Mouse (Mus musculus): Measurements from ENCODE around the gene Gjc3. TPM values are rescaled to one million over a fixed set of nuclear protein-coding genes. Genes with fewer than 3 reads are reported as not detected.

Gene Gjc3
- 0.21 TPM for polyA plus RNA-seq (2014; fragmentation: Illumina TruSeq; extraction: RNeasy Lipid Tissue Mini Kit (QIAGEN cat#74804); ENCODE audit: low read depth, low replicate concordance)

GRCm38 (mm10) chr5:137962945-137963344 lies at the start of gene Gjc3:
Gene Gjc3 (minus strand): TSS chr5:137963098.

DNA sequence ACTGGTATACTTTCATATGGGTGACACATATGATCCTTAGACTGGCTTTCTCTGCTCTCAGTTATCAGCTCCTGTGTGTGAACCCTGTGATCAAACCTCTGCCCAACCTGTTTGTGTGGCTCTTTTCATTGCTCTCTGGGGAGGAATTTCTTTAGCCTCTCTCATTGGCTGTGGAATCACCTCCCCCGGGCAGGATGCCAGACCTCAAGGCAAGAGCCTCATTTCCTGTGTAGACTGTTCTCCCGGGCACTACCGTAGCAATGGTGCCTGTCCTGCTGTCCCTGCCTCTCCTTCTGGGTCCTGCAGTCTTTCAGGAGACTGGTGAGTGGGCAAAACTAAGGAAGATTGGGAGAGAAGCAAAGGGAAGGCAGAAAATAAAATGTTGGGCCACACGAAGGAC lies 18.4 kb upstream of the Gjc3 start, which contains the start of gene Azgp1:
Azgp1 (plus strand) TSS at position 221 of the 400 bp plus-strand sequence.

GRCm38 (mm10) chr5:137921532-137921931 lies 41.4 kb downstream of the Gjc3 start, which contains the start of gene Cyp3a13:
Gene Cyp3a13 (minus strand): TSS chr5:137921619.

Other genes with a start within 250 kb of the Gjc3 start
- gene Nyap1, start 221.5 kb downstream of the Gjc3 start, polyA plus RNA-seq (2014; fragmentation: Illumina TruSeq; extraction: RNeasy Lipid Tissue Mini Kit (QIAGEN cat#74804); ENCODE audit: low read depth, low replicate concordance) = 1.2 TPM
- gene Tsc22d4, start 217.4 kb downstream of the Gjc3 start, polyA plus RNA-seq (2014; fragmentation: Illumina TruSeq; extraction: RNeasy Lipid Tissue Mini Kit (QIAGEN cat#74804); ENCODE audit: low read depth, low replicate concordance) = 177 TPM
- gene Ppp1r35, start 184.2 kb downstream of the Gjc3 start, polyA plus RNA-seq (2014; fragmentation: Illumina TruSeq; extraction: RNeasy Lipid Tissue Mini Kit (QIAGEN cat#74804); ENCODE audit: low read depth, low replicate concordance) = 8.7 TPM
- 22.7 TPM for gene Mepce, start 175.4 kb downstream of the Gjc3 start, polyA plus RNA-seq (2014; fragmentation: Illumina TruSeq; extraction: RNeasy Lipid Tissue Mini Kit (QIAGEN cat#74804); ENCODE audit: low read depth, low replicate concordance)
- 0.81 TPM for gene Zcwpw1, start 175.3 kb downstream of the Gjc3 start, polyA plus RNA-seq (2014; fragmentation: Illumina TruSeq; extraction: RNeasy Lipid Tissue Mini Kit (QIAGEN cat#74804); ENCODE audit: low read depth, low replicate concordance)
- gene Pilra, start 126.8 kb downstream of the Gjc3 start, polyA plus RNA-seq (2014; fragmentation: Illumina TruSeq; extraction: RNeasy Lipid Tissue Mini Kit (QIAGEN cat#74804); ENCODE audit: low read depth, low replicate concordance) = 0.97 TPM
- 1.3 TPM for gene Pilrb1, start 105.0 kb downstream of the Gjc3 start, polyA plus RNA-seq (2014; fragmentation: Illumina TruSeq; extraction: RNeasy Lipid Tissue Mini Kit (QIAGEN cat#74804); ENCODE audit: low read depth, low replicate concordance)
- 1.0 TPM for gene Pilrb2, start 91.3 kb downstream of the Gjc3 start, polyA plus RNA-seq (2014; fragmentation: Illumina TruSeq; extraction: RNeasy Lipid Tissue Mini Kit (QIAGEN cat#74804); ENCODE audit: low read depth, low replicate concordance)
- 0.16 TPM for gene Cyp3a13, start 41.5 kb downstream of the Gjc3 start, polyA plus RNA-seq (2014; fragmentation: Illumina TruSeq; extraction: RNeasy Lipid Tissue Mini Kit (QIAGEN cat#74804); ENCODE audit: low read depth, low replicate concordance)
- gene Azgp1, start 18.4 kb upstream of the Gjc3 start, polyA plus RNA-seq (2014; fragmentation: Illumina TruSeq; extraction: RNeasy Lipid Tissue Mini Kit (QIAGEN cat#74804); ENCODE audit: low read depth, low replicate concordance) = 1.7 TPM
- not detected for gene Smok3a, start 58.2 kb upstream of the Gjc3 start, polyA plus RNA-seq (2014; fragmentation: Illumina TruSeq; extraction: RNeasy Lipid Tissue Mini Kit (QIAGEN cat#74804); ENCODE audit: low read depth, low replicate concordance)
- not detected for gene Smok3b, start 58.3 kb upstream of the Gjc3 start, polyA plus RNA-seq (2014; fragmentation: Illumina TruSeq; extraction: RNeasy Lipid Tissue Mini Kit (QIAGEN cat#74804); ENCODE audit: low read depth, low replicate concordance)
- not detected for gene Smok3c, start 90.1 kb upstream of the Gjc3 start, polyA plus RNA-seq (2014; fragmentation: Illumina TruSeq; extraction: RNeasy Lipid Tissue Mini Kit (QIAGEN cat#74804); ENCODE audit: low read depth, low replicate concordance)
- gene Zkscan1, start 122.0 kb upstream of the Gjc3 start, polyA plus RNA-seq (2014; fragmentation: Illumina TruSeq; extraction: RNeasy Lipid Tissue Mini Kit (QIAGEN cat#74804); ENCODE audit: low read depth, low replicate concordance) = 6.7 TPM
- 16.7 TPM for gene Zscan21, start 153.8 kb upstream of the Gjc3 start, polyA plus RNA-seq (2014; fragmentation: Illumina TruSeq; extraction: RNeasy Lipid Tissue Mini Kit (QIAGEN cat#74804); ENCODE audit: low read depth, low replicate concordance)
- gene Zfp113, start 192.6 kb upstream of the Gjc3 start, polyA plus RNA-seq (2014; fragmentation: Illumina TruSeq; extraction: RNeasy Lipid Tissue Mini Kit (QIAGEN cat#74804); ENCODE audit: low read depth, low replicate concordance) = 3.8 TPM
- 160 TPM for gene Cops6, start 198.0 kb upstream of the Gjc3 start, polyA plus RNA-seq (2014; fragmentation: Illumina TruSeq; extraction: RNeasy Lipid Tissue Mini Kit (QIAGEN cat#74804); ENCODE audit: low read depth, low replicate concordance)
- gene Ap4m1, start 208.9 kb upstream of the Gjc3 start, polyA plus RNA-seq (2014; fragmentation: Illumina TruSeq; extraction: RNeasy Lipid Tissue Mini Kit (QIAGEN cat#74804); ENCODE audit: low read depth, low replicate concordance) = 13.0 TPM
- 14.8 TPM for gene Mcm7, start 209.3 kb upstream of the Gjc3 start, polyA plus RNA-seq (2014; fragmentation: Illumina TruSeq; extraction: RNeasy Lipid Tissue Mini Kit (QIAGEN cat#74804); ENCODE audit: low read depth, low replicate concordance)
- gene Taf6, start 224.4 kb upstream of the Gjc3 start, polyA plus RNA-seq (2014; fragmentation: Illumina TruSeq; extraction: RNeasy Lipid Tissue Mini Kit (QIAGEN cat#74804); ENCODE audit: low read depth, low replicate concordance) = 41.9 TPM
- 6.7 TPM for gene Cnpy4, start 224.4 kb upstream of the Gjc3 start, polyA plus RNA-seq (2014; fragmentation: Illumina TruSeq; extraction: RNeasy Lipid Tissue Mini Kit (QIAGEN cat#74804); ENCODE audit: low read depth, low replicate concordance)
- gene Mblac1, start 231.2 kb upstream of the Gjc3 start, polyA plus RNA-seq (2014; fragmentation: Illumina TruSeq; extraction: RNeasy Lipid Tissue Mini Kit (QIAGEN cat#74804); ENCODE audit: low read depth, low replicate concordance) = 1.7 TPM